Mouse (Mus musculus) B cell, adult 2 months (primary cell): Measurements from ENCODE around the gene Ism1.

ENCODE experiments used
- DNase-seq, 2 experiments: peaks; one replicate each; pipeline ENCODE4 v3.0.0; 2022

Ism1 gene

DNA sequence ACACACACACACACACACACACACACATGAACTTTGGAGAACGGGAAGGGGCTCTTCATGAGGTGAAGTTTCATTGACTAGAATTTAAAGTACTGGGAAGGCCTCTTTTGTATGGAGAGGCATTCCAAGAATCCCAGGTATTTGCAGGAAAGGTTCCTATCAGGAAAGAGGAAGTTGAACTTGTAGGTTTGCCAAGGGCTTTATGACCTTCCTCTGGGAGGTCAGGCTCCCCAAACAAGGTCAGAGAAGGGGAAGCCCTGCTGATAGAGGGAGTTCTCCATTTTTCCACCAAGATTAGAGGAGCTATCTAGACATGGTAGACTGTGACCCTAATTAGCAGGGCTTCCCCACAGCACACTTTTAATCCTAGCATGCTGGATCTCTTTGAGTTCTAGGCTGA, 39.8 kb downstream of the Ism1 start:
- DNase-seq: no peak

DNA sequence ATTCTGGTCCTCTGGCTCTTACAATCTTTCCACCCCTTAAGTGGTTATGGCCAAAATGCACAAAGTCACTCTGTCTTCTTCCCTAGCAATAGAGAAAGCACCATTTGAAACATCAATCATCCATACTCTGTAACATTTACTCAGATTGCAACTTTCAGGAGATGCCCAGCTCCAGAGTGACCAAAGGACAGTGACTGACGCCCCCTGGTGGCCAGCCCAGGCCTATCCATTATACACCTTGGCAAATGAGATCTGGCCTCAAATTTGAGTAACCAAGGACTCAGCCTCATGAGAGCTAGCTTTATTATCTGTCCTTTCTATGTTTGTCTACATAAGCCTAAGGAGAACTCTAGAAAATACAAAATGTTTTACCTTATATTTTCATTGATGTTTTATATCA, 44.7 kb downstream of the Ism1 start:
- DNase-seq: peak; percentile 1 to 4

DNA sequence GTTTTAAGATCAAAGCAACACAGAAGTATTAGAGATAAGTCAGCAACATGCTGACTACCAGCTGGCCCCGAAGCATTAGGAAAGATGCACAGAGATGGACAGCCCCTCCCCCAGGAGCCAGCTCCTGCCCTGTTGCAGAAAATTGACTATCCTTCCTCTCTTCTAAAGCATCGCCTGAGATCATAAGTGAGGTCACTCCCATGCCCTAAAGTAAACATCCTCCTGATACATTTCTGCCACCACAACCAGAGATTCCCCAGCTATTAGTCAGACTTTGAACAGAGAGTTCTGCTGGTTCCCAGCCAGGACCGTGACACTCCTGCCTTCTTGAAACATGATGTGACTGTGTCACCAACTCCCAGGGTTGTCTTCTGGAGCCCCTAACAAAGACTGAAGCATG, 45.3 kb downstream of the Ism1 start:
- DNase-seq: no peak

DNA sequence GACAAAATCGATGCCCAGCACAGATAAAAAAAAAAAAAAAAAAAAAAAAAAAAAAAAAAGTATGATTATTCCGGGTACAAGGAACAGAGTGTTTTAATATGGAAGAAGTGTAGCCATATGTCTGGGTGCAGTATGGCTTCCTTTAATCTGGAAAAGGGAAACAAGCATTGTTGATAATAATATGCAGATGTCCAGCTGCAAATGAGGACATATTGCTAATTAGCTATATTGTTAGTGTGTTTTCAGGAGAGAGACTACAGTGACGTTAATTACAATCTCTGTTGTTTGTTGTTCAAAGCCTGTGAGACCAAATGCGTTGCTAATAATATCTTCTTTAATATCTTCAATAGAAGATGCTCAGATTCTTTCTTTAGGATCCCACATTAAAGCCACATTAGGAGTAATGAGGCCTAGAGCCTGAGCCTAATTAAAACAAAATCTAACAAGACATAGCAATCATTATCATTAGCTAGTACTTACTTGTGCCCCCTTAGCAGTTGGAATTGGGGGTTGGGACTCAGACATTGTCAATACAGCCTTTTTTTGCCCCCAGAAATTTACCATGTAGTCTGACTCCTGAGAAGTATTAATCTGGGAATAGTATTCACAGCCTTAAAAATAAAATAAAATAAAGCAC, 46.3 kb downstream of the Ism1 start:
- no peak for DNase-seq

DNA sequence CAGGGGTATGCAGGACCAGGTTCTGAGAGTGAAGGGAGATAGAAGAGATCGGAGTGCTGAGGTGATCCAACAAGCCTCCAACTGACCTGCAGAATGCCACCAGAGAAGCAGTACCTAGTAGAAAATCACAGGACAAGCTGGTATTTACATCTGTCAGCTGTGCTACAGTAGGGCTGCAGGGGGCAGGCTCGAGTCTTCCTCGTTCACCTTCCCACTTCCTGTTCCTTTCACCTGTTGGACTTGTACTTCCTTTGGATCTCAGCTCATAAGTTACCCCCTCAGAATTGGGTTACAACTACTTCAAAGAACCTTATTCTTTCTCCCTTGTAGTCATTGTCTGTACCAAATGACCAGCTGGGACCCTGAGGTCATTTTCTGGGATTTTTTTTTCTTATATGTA, 47.4 kb downstream of the Ism1 start:
- no peak for DNase-seq

DNA sequence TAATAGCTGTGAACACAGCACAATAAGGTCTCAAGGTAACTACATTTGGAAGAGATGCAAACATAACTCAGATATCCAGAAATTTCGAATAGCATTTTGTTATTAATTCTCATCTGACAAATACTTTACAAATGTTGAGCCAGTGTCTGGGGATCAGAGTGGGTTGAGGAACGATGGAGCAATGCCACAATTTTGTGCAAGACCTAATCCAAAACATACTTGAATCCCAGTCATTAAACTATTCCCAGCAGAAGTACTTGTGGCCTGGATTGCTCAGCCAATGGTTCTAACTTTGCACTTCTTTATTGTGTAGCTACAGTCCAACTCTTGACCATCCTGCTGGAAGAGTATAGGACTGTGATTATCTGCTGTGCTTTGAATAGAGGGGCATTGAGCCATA, 50.1 kb downstream of the Ism1 start:
- no peak for DNase-seq

DNA sequence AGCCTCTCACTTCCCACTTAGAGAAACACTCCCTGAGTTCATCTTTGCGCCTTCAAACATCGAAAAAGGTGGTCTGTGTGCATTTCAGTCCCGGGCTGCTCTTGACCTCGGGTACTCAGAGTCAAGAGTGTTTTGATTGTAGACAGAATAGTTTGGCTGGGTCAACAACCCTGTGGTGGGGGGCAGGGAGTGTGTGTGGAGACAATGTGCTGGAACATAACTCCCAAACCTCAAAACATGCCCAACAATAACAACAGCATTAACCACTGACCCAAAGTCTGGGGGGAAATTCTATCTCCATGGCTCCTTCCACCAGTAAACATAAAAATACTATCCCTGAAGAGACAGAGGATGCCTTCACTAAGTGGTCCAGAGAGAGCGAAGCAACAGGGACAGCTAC, 51.4 kb downstream of the Ism1 start:
- no peak for DNase-seq

DNA sequence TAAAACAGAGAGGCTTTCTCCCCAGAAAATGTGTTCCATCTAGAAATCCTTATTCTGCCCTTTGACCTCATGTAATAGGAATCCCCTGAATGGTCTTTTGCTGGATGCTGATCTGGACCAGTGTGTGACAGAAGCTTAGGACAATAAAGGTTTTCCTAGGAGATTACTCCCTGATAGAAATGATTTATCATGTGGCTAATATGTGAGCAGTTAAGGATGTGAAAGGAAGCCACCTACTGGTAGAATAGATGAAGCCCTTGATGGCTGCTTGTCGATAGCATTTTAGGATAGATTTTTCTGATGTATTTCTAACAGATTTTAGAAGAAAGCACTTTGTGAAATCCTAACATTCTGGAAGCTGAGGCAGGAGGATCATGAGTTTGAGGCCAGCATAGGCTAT, 64.4 kb downstream of the Ism1 start:
- no peak for DNase-seq

DNA sequence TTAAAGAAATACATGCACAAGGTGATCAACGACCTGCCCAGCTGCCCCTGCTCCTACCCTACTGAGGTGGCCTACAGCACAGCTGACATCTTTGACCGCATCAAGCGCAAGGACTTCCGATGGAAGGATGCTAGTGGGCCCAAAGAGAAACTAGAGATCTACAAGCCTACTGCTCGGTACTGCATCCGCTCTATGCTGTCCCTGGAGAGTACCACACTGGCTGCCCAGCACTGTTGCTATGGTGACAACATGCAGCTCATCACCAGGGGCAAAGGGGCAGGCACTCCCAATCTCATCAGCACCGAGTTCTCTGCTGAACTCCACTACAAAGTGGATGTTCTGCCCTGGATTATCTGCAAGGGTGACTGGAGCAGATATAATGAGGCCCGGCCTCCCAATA, 79.0 kb downstream of the Ism1 start:
- DNase-seq: no peak

DNA sequence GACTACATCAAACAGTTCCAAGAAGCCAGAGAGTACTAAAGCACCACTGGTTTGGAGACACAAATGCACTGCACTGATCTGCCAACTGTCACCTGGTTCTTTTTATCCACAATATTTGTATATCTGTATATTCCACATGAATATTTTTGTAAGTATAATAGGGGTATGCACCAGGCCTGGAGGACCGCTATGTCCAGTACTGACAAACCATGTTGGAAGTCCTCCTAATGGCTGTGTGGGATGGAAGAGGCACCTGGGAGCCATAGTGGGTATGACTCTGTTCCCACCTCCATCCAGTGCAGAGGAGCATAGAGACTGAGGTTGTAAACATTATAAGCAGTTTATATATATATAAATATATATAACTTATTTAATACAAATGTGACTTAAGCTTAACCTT, 79.5 kb downstream of the Ism1 start:
- no peak for DNase-seq

DNA sequence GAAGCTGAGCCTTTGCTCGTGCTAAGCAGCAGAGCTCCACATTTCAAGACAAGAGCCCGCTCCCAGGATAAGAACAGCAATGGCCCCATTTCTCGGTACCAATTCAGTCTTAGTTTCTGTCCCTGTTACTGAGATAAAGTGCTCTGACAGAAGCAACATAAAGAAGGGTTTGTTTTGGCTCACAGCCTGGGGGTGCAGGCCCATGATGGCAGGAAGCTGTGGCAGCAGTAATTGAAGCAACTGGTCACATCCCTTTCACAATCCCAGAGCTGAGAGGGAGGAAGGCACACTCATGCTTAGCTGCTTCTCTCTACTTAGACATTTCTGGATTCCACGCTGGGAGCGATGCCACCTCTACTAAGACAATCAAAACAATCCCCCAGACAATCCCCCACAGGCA, 86.4 kb downstream of the Ism1 start:
- no peak for DNase-seq

DNA sequence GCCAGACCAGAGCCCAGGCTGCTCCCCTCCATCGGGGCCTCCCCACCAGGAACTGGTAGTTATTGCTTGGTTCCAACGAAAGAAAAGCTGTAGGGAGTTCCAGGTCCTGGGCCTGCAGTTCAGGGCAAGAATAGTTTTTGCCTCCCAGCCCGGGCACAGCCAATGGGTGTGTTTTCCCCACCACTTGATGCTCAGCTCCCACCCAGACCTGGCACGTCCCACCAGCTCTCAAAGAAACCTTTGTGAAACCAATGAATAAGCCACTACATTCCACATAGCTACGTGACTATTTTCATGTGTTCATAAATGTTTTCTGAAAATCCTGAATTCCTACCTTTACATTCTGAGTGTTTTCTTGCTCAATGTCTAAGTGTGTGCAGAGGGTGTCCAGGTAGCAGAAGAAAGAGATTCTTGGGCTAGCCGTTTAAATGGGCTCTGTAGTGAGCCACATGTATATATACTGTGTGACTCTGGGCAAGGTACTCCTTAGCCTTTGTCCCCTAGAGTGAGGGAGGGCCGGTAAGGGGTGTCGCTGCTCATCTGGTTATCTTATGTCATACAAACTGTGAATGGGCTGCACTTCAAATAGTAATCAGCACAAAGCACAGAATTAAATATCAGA, 97.1 kb downstream of the Ism1 start:
- no peak for DNase-seq

DNA sequence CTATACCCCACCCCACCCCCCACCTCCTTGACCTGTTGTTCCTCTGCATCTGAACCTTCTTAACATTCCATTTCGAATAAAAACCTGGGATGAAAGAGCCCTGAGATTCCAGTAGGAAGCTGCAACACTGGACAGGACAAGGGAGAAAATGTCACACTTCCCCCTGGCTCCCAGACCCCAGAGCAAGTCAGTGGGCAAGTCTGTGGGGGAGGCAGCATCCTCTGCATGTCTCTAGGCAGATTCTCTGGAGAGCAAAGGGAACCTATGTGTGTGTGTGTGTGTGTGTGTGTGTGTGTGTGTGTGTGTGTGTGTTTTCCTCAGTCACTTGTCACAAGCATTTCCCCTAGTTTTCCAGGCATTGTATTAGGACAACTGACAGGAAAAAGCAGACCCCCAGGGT, 98.7 kb downstream of the Ism1 start:
- DNase-seq: no peak

DNA sequence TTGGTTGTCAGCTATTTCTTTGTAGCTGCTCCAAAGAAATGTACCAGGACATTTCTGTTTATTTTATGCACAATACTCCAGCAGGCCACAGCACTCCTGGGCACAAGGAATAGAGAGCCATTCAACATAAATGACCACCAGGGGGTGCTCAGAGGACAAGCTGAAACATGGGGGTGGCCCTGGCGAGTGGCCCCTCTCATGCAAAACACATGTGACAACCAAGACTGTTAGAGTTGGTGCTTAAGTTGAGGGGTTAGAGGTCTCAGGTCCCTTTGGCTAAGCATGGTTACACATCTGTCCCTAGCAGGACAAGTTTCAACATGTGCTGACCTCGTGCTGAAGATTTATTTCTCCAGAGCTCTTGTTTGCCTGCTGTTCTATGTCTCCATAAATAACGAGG, 100.3 kb downstream of the Ism1 start:
- peak; percentile 25 to 26 for DNase-seq

DNA sequence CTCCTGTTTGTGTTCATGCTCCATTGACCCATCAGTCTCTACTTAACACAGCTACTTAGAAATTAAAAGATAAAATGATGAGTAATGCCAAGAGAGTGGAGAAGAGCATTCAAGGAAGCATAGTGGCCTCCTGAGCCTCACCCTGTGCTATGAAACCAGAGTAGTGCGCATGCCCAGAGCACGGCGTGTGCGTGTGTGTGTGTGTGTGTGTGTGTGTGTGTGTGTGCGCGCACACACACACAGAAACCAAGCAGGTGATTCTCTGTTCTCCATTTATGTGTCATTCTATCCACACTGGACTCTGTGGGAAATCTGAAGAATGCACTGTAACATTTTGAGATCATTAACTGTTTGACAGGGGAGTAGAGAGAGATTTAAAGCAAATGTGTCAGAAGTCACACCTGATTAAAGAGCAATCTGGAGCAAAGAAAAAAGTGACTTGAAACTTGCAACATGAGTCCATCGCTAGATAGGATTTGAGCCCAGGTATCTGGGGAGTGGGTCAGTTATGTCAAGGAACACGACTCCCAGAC, 105.4 kb downstream of the Ism1 start:
- DNase-seq: no peak

DNA sequence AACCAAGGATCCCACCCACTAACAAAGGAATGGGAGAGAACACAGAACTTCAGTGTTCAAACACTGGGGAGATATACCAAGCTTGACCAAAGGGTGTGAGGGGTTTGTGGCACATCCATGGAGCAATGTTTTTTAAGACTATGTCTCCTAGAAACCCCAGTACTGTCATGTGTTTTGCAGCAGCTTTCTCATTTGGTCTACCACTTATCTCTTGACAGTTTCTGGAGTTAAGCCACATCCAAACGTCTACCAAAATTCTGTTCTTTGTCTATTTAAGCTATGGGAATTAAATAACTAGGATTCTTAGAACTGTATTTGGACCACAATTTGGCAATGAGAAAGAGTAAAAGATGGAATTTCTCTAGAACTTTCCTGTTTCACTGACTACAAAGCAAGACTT, 106.5 kb downstream of the Ism1 start:
- DNase-seq: no peak

DNA sequence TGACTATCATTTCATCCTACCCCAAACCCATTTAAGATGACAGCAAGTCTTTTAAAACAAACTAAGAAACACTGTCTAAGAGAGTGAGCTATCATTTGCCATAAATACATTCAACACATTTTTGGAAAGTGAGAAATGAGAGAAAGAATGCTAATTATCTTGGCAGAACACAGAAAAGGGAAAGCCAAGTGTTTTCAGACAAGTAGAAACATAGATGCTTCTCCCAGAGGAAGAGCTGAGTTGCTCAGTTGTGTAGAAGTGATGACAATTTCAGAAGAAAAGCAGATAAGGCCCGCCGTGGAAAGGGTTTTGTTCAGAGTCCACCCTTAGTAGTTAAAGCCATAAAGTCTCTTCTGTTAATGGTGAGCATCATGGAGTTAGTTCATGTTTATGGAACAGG, 107.0 kb downstream of the Ism1 start:
- no peak for DNase-seq

DNA sequence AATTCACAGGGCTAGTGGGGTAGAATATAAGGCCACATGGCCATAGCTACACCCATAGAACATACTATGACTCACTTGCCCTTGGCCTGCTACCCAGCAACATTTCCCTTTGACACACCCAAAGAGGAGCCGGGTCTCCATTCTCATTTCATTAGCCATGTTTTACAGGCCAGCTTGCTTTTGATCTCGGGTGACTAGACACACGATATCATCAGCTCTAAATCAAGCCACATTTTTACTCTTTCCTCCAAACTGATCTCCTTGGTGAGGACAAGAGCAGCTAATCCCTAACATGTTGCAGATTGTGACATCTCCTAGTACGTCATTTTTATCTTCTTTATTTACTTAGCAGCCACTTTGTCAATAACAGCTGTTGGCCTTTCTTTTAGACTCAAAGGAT, 110.7 kb downstream of the Ism1 start:
- no peak for DNase-seq

DNA sequence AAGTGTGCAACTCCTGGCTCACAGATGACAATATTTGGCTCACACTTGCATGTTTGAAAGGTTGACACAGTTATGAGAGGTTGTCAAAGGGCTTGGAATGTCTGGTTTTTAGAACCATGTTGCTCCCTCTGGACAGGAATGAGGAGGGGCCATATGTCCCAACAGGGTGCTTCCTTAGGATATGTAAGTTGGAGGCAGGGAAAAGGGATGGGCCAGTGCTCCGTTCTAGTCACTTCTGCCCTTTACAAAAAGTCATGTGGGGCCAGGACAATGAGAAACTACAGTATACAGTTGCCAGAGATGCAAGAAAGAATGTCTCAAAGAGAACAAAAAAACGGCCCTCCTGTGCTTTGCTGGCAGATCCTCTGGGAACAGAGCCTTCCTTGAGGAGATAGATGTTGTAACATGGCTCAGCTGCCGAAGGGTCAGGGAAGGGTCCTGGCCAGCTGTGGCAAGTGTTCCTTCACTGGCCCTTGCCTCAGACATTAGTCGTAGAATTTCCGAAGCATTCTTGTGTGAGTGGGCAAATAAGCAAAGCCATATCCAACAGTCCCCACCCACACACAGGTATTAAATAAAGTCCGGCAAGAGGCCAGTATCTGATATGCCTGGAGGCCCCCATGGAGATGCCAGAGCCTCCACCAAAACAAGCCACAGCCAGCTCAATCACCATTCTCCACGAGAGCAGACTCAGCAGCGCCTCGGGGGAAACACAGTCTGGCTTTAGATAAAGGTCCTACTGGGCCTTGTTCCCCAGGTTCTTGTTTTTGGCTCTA, 114.6 kb downstream of the Ism1 start:
- no peak for DNase-seq

DNA sequence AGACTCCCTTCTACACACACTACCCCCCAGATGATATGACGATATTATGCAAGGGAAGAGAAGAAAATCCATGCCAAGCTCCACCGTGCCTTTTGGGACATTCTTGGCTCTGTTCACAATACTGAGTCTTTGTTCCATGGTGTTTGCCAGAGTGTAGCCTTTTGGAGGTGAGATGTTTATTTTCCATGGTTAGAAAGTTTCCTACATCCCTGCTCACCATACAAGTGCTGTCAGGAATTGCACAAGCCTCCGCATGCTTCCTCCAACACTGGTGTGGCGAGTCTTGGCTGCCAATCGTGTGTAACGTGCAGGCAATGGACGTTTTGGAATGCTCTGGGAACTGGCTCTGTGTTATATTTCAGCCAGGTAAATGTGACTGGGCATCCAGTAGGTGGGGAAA, 126.1 kb downstream of the Ism1 start:
- no peak for DNase-seq

DNA sequence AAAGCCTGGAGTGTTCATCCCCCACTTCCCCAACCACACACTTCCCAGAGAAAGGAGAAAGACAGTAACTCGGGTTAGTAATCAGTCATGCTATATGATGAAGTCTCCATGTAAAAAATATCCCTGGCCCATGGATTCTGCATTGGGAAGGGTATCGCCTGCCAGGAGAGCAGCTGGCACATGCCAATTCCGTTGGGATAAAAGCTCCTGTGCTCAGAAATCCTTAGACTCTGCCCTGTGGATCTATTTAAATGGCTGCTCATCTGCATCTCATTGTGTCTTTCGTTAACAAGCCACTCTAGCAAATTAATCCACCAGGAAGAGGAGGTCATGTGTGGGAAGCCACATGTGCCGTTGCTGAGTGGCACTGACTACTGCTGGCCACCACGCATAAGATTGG, 129.9 kb downstream of the Ism1 start:
- DNase-seq: no peak
